Mouse (Mus musculus) megakaryocyte, adult 5-6 weeks (primary cell): Measurements from ENCODE around the gene Rpgr. TPM values are rescaled to one million over a fixed set of nuclear protein-coding genes. Genes with fewer than 3 reads are reported as not detected.

Experiments
- ATAC-seq: 2 replicates; pipeline ENCODE4 v1.8.0; 2016; ENCODE audit warnings: mild to moderate bottlenecking, inconsistent platforms; ENCODE audit not compliant: poor library complexity, severe bottlenecking
- total RNA-seq, 2 experiments: library from RNA; stranded (forward) in 1 of 2; stranded (reverse) in 1 of 2; fragments of 153-499, 151-499 nt in 1 of 2; fragments of 221-1000, 200-1000 nt in 1 of 2; gene quantifications; 2 replicates each; pipeline versions ENCODE4 v1.2.3 to v1.2.4; 2015 to 2017

Gene Rpgr
- total RNA-seq, 2 experiments from 2014 or later: 2.2 to 2.6 TPM

DNA sequence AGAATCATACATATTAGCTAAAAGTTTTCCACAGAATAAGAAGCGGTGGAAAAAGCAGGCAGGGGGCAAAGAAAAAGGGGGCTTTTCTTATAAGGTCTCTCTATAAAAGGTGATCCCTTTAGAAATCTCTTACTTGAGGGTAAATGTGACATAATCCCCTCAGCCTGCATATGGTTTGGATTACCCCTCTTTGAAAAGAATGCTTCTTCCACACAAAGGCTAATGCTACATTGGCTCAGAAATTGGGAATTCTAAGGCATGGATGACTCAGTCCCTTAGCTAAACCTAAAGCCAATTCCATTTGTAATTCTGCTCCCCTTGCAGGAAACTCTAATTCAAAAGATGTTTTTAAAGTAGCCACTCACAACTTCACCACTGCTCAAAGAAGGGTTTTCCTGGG is 136.7 kb downstream of the Rpgr start:
- ATAC-seq: no peak

DNA sequence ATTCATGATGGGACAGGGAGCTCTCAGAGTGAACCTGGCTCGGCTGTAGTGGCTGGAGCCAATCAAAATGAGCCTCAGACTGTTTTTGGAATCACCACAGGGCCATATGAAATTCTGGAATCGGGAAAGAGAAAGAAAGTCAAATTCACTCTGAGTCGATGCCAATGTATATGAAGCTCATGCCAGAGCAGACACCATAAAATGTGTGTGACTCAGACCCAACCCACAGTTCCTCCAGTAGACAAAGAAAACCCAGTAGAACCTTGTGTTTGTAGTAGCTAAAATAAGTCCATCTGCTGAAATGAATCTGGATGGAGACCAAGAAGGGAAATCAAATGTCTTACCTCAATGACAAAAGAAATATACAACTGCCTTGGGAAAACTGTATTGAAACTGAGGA is 142.8 kb downstream of the Rpgr start:
- no peak for ATAC-seq

DNA sequence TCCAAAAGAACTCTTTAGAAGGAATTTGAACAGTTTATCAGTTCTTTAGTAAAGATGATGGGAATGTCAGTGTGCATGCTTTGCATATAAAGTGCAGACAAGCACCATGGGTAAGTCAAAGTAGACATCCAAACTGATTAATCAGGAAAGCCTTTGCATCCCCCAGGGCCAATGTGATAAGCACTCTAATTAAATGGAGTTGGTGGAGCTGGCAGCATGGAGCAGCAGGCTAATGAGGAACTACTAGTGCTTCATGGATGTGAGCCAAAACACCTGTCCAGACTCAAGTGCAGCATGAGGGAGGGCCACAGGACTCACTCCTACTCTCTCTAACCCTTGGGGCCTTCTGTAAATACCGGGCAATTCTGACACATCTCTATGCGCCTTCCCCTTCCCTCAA is 145.2 kb downstream of the Rpgr start:
- ATAC-seq: no peak

DNA sequence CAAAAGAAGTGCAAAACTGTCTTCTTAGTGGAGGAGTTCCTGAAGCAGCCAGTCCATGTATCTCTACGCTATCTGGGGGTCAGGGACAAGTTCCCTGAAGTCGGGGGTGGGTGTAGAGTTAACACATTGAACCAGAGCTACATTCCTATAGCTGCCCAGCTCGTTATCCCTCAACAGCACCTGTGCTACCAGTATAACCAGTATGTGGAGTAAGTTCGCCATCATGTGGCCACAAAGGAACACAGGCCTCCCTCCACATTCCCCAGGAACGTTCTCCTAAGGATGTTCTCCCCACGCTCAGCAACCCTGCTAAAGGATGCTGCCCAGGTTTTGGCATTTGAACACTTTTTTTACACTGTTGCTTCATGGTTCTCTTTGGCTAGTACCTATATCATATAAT is 146.0 kb downstream of the Rpgr start:
- no peak for ATAC-seq

DNA sequence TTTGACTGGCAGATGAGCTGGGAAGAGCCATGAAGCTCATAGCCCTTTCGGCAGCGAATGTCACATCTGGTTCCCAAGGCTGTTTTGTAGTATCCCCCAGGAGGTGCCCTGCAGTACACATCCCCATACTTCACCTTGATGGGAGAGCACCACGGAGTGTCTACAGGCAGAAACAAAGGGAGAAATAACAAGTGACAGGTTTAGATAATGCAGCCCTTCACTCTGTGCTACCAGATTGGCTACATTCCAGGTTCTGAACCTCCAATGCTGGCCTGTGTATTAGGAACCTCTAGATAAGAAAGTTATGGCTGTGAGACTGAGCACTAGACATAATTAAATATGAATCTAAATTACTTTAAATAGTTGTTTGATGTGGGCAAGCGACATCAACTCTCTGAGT is 147.3 kb downstream of the Rpgr start:
- ATAC-seq: no peak

DNA sequence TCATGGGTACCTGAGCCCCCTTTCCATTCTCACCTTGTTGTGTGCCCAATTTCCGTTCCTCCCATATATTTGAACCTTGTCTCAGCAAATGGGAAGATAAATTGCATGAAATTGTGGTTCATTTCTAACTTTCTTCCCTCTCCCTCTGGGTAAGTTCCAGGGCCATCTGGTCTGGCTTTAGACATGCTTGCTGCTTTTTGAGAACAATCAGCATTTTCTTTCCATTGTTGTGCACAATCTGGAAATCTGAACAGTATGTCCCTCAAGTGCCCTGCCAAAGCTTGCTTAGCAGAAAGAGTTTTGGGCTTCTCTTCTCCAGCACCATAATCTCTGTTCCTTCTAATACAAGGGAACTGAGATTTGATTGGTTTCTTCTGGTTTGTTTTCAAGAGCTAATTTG is 152.9 kb downstream of the Rpgr start:
- ATAC-seq: no peak

DNA sequence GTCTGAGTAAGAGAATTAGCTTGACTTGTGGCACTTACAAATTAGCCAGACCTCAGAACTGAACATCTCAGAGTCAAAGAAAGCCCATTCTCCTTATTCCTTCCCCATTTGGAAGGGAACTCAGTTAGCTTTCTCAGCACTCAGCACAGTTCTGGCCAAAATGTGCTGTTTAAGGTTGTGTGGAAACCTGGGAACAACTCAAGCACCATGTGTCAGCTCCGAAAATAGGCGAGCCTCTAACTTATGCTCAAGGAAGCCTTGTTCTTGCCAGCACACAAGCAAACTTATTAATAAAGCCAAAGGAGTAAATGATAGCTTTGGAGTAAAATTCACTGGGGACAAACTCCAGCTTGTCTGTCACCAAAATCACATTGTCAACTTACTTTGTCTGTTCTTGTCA is 153.4 kb downstream of the Rpgr start:
- ATAC-seq: no peak

DNA sequence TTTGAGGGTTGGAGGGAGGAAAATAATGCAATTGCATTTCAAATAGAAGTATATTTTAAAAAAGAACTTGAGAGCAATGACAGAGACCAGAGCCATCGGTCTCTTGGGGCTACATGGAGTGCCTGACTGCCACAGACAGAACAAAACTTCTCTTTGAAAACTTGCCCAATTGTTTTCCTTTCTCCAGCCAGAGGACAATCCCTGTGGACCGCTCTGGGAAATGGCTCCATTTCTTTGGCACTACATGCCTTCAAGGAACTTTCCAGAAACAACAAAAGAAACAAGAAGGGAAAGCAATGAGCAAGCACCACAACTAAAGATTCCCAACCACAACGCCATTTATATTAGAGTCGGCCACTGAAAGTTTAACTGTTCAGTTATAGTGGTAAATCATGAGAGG is 154.5 kb downstream of the Rpgr start:
- no peak for ATAC-seq

DNA sequence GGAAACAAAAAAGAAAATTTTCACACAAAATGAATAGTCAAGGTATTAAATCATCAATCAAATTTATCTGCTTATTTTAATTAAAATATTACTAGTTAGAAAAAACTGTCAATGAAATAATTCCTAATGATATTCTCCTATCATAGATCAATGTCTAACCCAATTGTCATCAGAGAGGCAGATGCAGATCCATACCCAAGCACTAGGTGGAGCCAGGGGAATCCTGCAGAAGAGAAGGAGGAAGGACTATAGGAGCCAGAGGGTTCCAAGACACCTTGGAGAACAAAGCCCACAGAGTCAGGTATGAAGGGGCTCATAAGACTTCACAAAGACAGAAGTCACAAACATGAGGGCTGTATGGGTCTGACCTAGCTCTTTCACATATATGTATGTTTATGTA is 182.1 kb downstream of the Rpgr start:
- ATAC-seq: no peak

Other genes with a start within 250 kb of the Rpgr start
- 0.23 TPM in 1 of 2 replicates, not detected in the other for gene Srpx, start 99.2 kb downstream of the Rpgr start, total RNA-seq (2015)
- 0.15 and 0.37 TPM in 2 replicates for gene Srpx, start 99.2 kb downstream of the Rpgr start, total RNA-seq (2017)
- gene Otc, start 35.4 kb upstream of the Rpgr start, total RNA-seq (2015): not detected in 2 replicates
- gene Otc, start 35.4 kb upstream of the Rpgr start, total RNA-seq (2017): not detected in 2 replicates